Comparison of ENCODE assay signal across 8 mouse cellular contexts in genomic region chr6:72534035-72534809, GRCm38 (mm10). TPM values are rescaled to one million over a fixed set of nuclear protein-coding genes. Genes with fewer than 3 reads are reported as not detected.
DNase-seq lines count a peak whose midpoint lies in the region; ATAC-seq lines count a peak whose summit lies in the region.

No protein-coding gene starts in this region.

- peaks cover 17% of the 10 kb centered on the region for H3K4me1 ChIP-seq in forebrain, embryonic 16.5 days (replicated peaks; ENCODE audit: control insufficient read depth, insufficient read depth, low read length)
- peaks cover 29% of the 10 kb centered on the region for H3K4me1 ChIP-seq in hindbrain, embryonic 10.5 days (replicated peaks)
- peaks cover 52% of the 10 kb centered on the region for H3K4me1 ChIP-seq in megakaryocyte, embryonic 14.5 days

- H3K9ac ChIP-seq in forebrain, embryonic 16.5 days (replicated peaks; ENCODE audit: low read depth, low read length) = no peak overlapping the region

- H3K36me3 ChIP-seq in forebrain, embryonic 16.5 days (ENCODE audit: control insufficient read depth, insufficient read depth) = no peaks in the 10 kb centered on the region
- no peaks in the 10 kb centered on the region for H3K36me3 ChIP-seq in hindbrain, embryonic 10.5 days
- no peaks in the 10 kb centered on the region for H3K36me3 ChIP-seq in megakaryocyte, embryonic 14.5 days (replicated peaks; ENCODE audit: low read length)

- no peak overlapping the region for H3K27ac ChIP-seq in forebrain, embryonic 16.5 days (ENCODE audit: low read length)
- peak overlapping the region; percentile 20; the same call in 1 of the 2 replicates for H3K27ac ChIP-seq in hindbrain, embryonic 10.5 days

- DNase-seq in cerebellum, adult 11 months = peak; percentile 52
- DNase-seq in cerebellum, adult 18-20 months = peak; percentile 52 to 71
- peak; percentile 78 for DNase-seq in hindbrain, embryonic 10.5 days (ENCODE audit: low spot score)
- DNase-seq in layer of hippocampus, postnatal 36 days = peak; percentile 60 to 66
- peak; percentile 42 for DNase-seq in right cerebral cortex, postnatal 25 days

- WGBS in forebrain, embryonic 16.5 days = 36% methylated on average over 9 of the region's 9 CpGs
- WGBS in hindbrain, embryonic 10.5 days = 40% methylated on average over 9 of the region's 9 CpGs

- H3K27me3 ChIP-seq in forebrain, embryonic 16.5 days (replicated peaks; ENCODE audit: control insufficient read depth, insufficient read depth, low read length) = no peaks in the 10 kb centered on the region
- H3K27me3 ChIP-seq in hindbrain, embryonic 10.5 days (ENCODE audit: insufficient read depth, poor library complexity, severe bottlenecking) = no peaks in the 10 kb centered on the region
- no peaks in the 10 kb centered on the region for H3K27me3 ChIP-seq in megakaryocyte, embryonic 14.5 days (replicated peaks)

- no peak overlapping the region for H3K4me2 ChIP-seq in forebrain, embryonic 16.5 days (ENCODE audit: low read length)

- H3K9me3 ChIP-seq in forebrain, embryonic 16.5 days (ENCODE audit: control insufficient read depth, low read length) = no peaks in the 10 kb centered on the region
- H3K9me3 ChIP-seq in hindbrain, embryonic 10.5 days = no peaks in the 10 kb centered on the region
- peaks cover 4% of the 10 kb centered on the region for H3K9me3 ChIP-seq in megakaryocyte, embryonic 14.5 days

- no peak for ATAC-seq in cerebellum, adult (ENCODE audit: insufficient number of reproducible peaks, low FRiP score, low TSS enrichment)
- ATAC-seq in forebrain, embryonic 16.5 days = peak; percentile 54

- H3K4me3 ChIP-seq in forebrain, embryonic 16.5 days (replicated peaks; ENCODE audit: low read length) = no peak overlapping the region
- no peak overlapping the region for H3K4me3 ChIP-seq in hindbrain, embryonic 10.5 days
- peak overlapping the region; percentile 10 for H3K4me3 ChIP-seq in megakaryocyte, embryonic 14.5 days (replicated peaks)

RNA-seq across cellular contexts. Expression of gene Capg, which starts 10.0 kb away (rescaled TPM):
- 4.9 and 5.4 TPM in 2 replicates for polyA plus RNA-seq in forebrain, embryonic 16.5 days (2015; fragmentation: Nextera tagmentation; extraction: Ambion mirVana)
- 13.4 and 14.1 TPM in 2 replicates for polyA plus RNA-seq in hindbrain, embryonic 10.5 days (2016; fragmentation: Nextera tagmentation; extraction: Ambion mirVana)
- total RNA-seq in layer of hippocampus, postnatal 36 days (2021) = 1 to 10 TPM; 2.3 to 2.9 TPM
- polyA plus RNA-seq in megakaryocyte, embryonic 14.5 days (2012; ENCODE audit: insufficient read depth, low replicate concordance) = 7.6 and 140 TPM in 2 replicates

RNA-seq across cellular contexts. Expression of gene Sh2d6, which starts 12.7 kb away (rescaled TPM):
- polyA plus RNA-seq in forebrain, embryonic 16.5 days (2015; fragmentation: Nextera tagmentation; extraction: Ambion mirVana) = 0.39 and 0.52 TPM in 2 replicates
- polyA plus RNA-seq in hindbrain, embryonic 10.5 days (2016; fragmentation: Nextera tagmentation; extraction: Ambion mirVana) = 0.15 and 0.21 TPM in 2 replicates
- under 1 TPM; 0.40 to 0.45 TPM for total RNA-seq in layer of hippocampus, postnatal 36 days (2021)
- 0.10 TPM in 1 of 2 replicates, not detected in the other for polyA plus RNA-seq in megakaryocyte, embryonic 14.5 days (2012; ENCODE audit: insufficient read depth, low replicate concordance)
